Mouse (Mus musculus) liver, embryonic 14.5 days (tissue): ENCODE results near the gene Nr5a2.

Source experiments
- CTCF ChIP-seq: IDR thresholded peaks from 2 replicates; pipeline ENCODE4 v1.5.1; 2016; ENCODE audit warnings: antibody characterized with exemption, low read depth, control low read depth
- EP300 ChIP-seq: IDR thresholded peaks from 2 replicates; pipeline ENCODE4 v1.6.1; 2016; ENCODE audit warnings: antibody characterized with exemption, low read depth

DNA sequence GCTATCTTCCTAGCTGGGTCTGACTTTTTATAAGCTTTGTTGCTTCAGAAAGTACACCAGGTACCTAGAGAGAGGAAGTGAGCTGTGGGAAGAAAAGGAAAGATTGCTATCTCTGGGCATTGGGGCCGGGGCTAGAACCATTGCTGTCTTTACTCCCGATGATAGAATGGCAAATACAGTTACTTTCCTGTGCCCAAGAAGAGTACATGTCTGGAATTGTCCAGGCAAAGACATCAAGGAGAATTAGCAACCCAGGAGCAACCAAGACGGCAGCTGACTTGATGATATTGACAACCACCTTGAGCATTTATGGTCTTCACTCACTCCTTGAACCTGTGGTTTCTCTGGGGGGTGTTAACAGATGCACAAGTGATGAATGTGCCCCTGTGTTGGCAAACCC is 130.3 kb downstream of the Nr5a2 start:
- TF ChIP-seq CTCF (no peak), EP300 (no peak)
